Mouse (Mus musculus): Measurements from ENCODE around the gene Stat1. TPM values are rescaled to one million over a fixed set of nuclear protein-coding genes. Genes with fewer than 3 reads are reported as not detected.

Gene Stat1
- total RNA-seq, 2 experiments from 2014 or later: 13.9 to 16.3 TPM

GRCm38 (mm10) chr1:52131787-52132377 lies 12.6 kb downstream of the Stat1 start:
- DNase-seq (ENCODE audit: low spot score in 2 of 2): no peak

- no peak for DNase-seq (ENCODE audit: low spot score in 2 of 2)
Observed at GRCm38 (mm10) chr1:52133254-52133653, 14.0 kb downstream of the Stat1 start.

GRCm38 (mm10) chr1:52137292-52137691 lies 18.1 kb downstream of the Stat1 start:
- DNase-seq (ENCODE audit: low spot score in 2 of 2): no peak

GRCm38 (mm10) chr1:52140534-52140933 lies 21.3 kb downstream of the Stat1 start:
- no peak for DNase-seq (ENCODE audit: low spot score in 2 of 2)

- no peak for DNase-seq (ENCODE audit: low spot score in 2 of 2)
Observed at GRCm38 (mm10) chr1:52141482-52141881, 22.2 kb downstream of the Stat1 start.

- no peak for DNase-seq (ENCODE audit: low spot score in 2 of 2)
Observed at GRCm38 (mm10) chr1:52142117-52142516, 22.9 kb downstream of the Stat1 start.

GRCm38 (mm10) chr1:52143191-52143590 lies 24.0 kb downstream of the Stat1 start:
- DNase-seq (ENCODE audit: low spot score in 2 of 2): no peak

GRCm38 (mm10) chr1:52143596-52144156 lies 24.4 kb downstream of the Stat1 start:
- DNase-seq (ENCODE audit: low spot score in 2 of 2): no peak

- no peak for DNase-seq (ENCODE audit: low spot score in 2 of 2)
Observed at GRCm38 (mm10) chr1:52144907-52145306, 25.7 kb downstream of the Stat1 start.

- DNase-seq (ENCODE audit: low spot score in 2 of 2): peak in 1 of 2 experiments; percentile 50
Observed at GRCm38 (mm10) chr1:52146214-52146970, 27.2 kb downstream of the Stat1 start.

- no peak for DNase-seq (ENCODE audit: low spot score in 2 of 2)
Observed at GRCm38 (mm10) chr1:52147431-52147830, 28.2 kb downstream of the Stat1 start.

GRCm38 (mm10) chr1:52148178-52148577 lies 28.9 kb downstream of the Stat1 start:
- DNase-seq (ENCODE audit: low spot score in 2 of 2): no peak

- no peak for DNase-seq (ENCODE audit: low spot score in 2 of 2)
Observed at GRCm38 (mm10) chr1:52148696-52149095, 29.5 kb downstream of the Stat1 start.

GRCm38 (mm10) chr1:52149934-52150346 lies 30.7 kb downstream of the Stat1 start:
- peak in 1 of 2 experiments; percentile 58 for DNase-seq (ENCODE audit: low spot score in 2 of 2)

- DNase-seq (ENCODE audit: low spot score in 2 of 2): no peak
Observed at GRCm38 (mm10) chr1:52150676-52151075, 31.4 kb downstream of the Stat1 start.

GRCm38 (mm10) chr1:52151166-52151565 lies 31.9 kb downstream of the Stat1 start:
- no peak for DNase-seq (ENCODE audit: low spot score in 2 of 2)

GRCm38 (mm10) chr1:52152369-52152768 lies 33.1 kb downstream of the Stat1 start:
- DNase-seq (ENCODE audit: low spot score in 2 of 2): no peak

- DNase-seq (ENCODE audit: low spot score in 2 of 2): no peak
Observed at GRCm38 (mm10) chr1:52152936-52153335, 33.7 kb downstream of the Stat1 start.

- DNase-seq (ENCODE audit: low spot score in 2 of 2): no peak
Observed at GRCm38 (mm10) chr1:52154890-52155289, 35.6 kb downstream of the Stat1 start.

GRCm38 (mm10) chr1:52156351-52156750 lies 37.1 kb downstream of the Stat1 start:
- no peak for DNase-seq (ENCODE audit: low spot score in 2 of 2)

- DNase-seq (ENCODE audit: low spot score in 2 of 2): no peak
Observed at GRCm38 (mm10) chr1:52158040-52158439, 38.8 kb downstream of the Stat1 start.
